Mouse (Mus musculus): ENCODE measurements around the gene Trim66. TPM values are rescaled to one million over a fixed set of nuclear protein-coding genes. Genes with fewer than 3 reads are reported as not detected.
A peak's percentile ranks its signal among the peaks of the same experiment; 100 is the strongest.

The Trim66 gene
- polyA plus RNA-seq, 1 experiment from 2014 or later = not detected

DNA sequence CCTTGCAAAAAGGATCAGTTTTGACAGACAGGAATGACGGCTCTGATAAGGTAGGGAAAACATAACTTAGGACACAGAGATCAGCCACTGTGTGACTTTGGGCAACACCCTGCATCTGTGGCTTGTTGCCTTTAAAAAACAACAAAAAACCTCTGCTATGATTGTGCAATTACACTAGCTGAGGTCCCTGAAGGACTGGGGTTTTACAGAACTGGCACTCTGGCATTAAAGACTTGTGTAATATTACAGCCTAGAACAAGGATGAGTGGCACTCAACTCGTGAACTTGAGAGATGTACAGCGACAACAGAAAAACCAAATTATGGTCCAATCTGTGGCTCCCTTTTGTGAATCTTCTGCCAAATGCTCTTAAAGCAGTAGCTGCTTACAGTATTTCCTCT, 16.8 kb upstream of the Trim66 start:
- WGBS = 79% methylated on average over 3 of the region's 3 CpGs
- Histone ChIP-seq H3K36me3 (ENCODE audit: control insufficient read depth, insufficient read depth, low read length) (peaks cover 74% of the 10 kb centered on the region), H3K4me1 (ENCODE audit: control insufficient read depth, insufficient read depth, low read length) (no peaks in the 10 kb centered on the region; the same call in 1 of the 2 replicates), H3K27ac (ENCODE audit: low read depth, low read length) (no peak overlapping the region), H3K4me3 (ENCODE audit: low read length) (no peak overlapping the region), H3K9ac (ENCODE audit: low read depth, low read length) (no peak overlapping the region), H3K4me2 (replicated peaks; ENCODE audit: low read depth, low read length) (no peak overlapping the region), H3K27me3 (ENCODE audit: control insufficient read depth, insufficient read depth, low read length) (no peaks in the 10 kb centered on the region), H3K9me3 (ENCODE audit: control insufficient read depth, low read length) (no peaks in the 10 kb centered on the region)
- no peak for ATAC-seq (ENCODE audit: low FRiP score, low TSS enrichment)

DNA sequence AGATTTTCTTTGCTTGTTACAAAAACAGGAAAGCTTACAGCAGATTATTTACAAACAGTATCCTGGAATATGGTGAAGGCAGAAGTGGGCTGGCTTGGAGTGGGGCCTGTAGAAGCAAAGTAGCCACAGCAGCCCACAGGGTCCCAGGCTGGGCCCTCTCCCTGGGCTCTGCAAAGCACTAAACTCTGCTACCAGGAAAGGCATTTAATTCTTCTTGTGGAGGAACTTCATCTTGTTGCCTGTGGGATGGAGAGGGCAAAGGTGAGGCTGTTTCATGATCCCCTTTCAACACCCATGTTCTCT, 16.5 kb upstream of the Trim66 start:
- no peak overlapping the region for H3K4me2 ChIP-seq (replicated peaks; ENCODE audit: low read depth, low read length)
- H3K4me3 ChIP-seq (ENCODE audit: low read length) = no peak overlapping the region
- H3K4me1 ChIP-seq (ENCODE audit: control insufficient read depth, insufficient read depth, low read length) = no peaks in the 10 kb centered on the region; the same call in 1 of the 2 replicates
- no peak overlapping the region for H3K9ac ChIP-seq (ENCODE audit: low read depth, low read length)
- H3K27ac ChIP-seq (ENCODE audit: low read depth, low read length) = no peak overlapping the region
- H3K36me3 ChIP-seq (ENCODE audit: control insufficient read depth, insufficient read depth, low read length) = peaks cover 74% of the 10 kb centered on the region
- H3K9me3 ChIP-seq (ENCODE audit: control insufficient read depth, low read length) = no peaks in the 10 kb centered on the region
- no peaks in the 10 kb centered on the region for H3K27me3 ChIP-seq (ENCODE audit: control insufficient read depth, insufficient read depth, low read length)
- no peak for ATAC-seq (ENCODE audit: low FRiP score, low TSS enrichment)

DNA sequence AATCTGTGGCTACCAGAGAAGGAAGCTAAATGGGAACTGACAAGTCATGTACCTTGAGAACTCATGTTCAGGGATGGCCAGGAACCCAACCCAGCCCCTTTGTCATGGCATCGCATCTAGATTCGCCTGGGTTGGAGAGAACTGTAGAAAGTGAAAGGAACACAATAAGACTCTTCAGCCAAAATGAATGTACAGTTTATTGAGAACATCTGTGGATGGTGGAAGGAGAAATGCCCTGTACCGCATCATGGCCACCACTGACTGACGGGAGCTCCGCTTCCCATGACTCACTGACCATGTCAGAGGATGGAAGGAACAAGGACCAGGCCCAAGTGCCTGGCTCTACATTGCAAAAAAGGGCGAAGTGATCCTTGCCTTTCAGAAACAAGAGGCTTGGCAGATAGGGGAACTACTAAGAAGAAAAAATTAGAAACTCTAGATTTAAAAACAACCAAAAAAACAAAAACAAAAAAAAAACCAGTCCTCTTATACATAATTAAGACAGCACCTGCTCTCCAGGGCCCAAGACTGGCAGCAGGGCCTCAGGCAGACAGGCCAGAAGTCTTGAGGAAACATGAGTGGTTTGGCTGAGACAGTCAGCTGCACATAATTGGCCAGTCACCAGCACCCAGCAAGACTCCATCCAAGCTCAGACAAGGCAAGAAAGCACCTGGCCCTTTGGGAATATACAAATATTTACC, 16.0 kb upstream of the Trim66 start:
- Histone ChIP-seq H3K27me3 (ENCODE audit: control insufficient read depth, insufficient read depth, low read length) (no peaks in the 10 kb centered on the region), H3K27ac (ENCODE audit: low read depth, low read length) (no peak overlapping the region), H3K9me3 (ENCODE audit: control insufficient read depth, low read length) (no peaks in the 10 kb centered on the region), H3K4me3 (ENCODE audit: low read length) (no peak overlapping the region), H3K36me3 (ENCODE audit: control insufficient read depth, insufficient read depth, low read length) (peaks cover 74% of the 10 kb centered on the region), H3K4me1 (ENCODE audit: control insufficient read depth, insufficient read depth, low read length) (no peaks in the 10 kb centered on the region; the same call in 1 of the 2 replicates), H3K4me2 (replicated peaks; ENCODE audit: low read depth, low read length) (no peak overlapping the region), H3K9ac (ENCODE audit: low read depth, low read length) (no peak overlapping the region)
- no peak for ATAC-seq (ENCODE audit: low FRiP score, low TSS enrichment)
- WGBS = 75% methylated on average over 6 of the region's 6 CpGs

DNA sequence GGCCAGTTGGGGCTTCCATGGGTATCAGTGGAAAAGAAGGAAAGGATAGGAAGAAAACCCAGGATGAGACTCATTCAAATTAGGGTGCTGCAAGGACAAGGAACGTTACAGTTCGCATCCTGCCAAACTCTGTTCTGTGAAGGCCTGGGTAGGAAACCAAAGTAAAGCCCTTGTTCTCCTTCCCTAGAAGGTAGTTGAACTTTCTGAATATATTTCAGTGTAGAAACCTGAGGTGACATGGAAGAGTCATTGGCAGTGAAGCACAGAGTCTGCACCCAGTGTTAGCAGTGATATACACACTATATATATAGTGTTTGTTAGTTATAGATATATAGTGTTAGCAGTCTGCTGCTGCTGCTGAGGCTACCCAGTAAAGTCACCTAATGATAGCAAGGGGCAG, 15.4 kb upstream of the Trim66 start:
- no peak overlapping the region for H3K4me3 ChIP-seq (ENCODE audit: low read length)
- H3K27ac ChIP-seq (ENCODE audit: low read depth, low read length) = no peak overlapping the region
- 59% methylated on average over 2 of the region's 2 CpGs for WGBS
- H3K9ac ChIP-seq (ENCODE audit: low read depth, low read length) = no peak overlapping the region
- H3K27me3 ChIP-seq (ENCODE audit: control insufficient read depth, insufficient read depth, low read length) = no peaks in the 10 kb centered on the region
- no peaks in the 10 kb centered on the region for H3K9me3 ChIP-seq (ENCODE audit: control insufficient read depth, low read length)
- H3K4me1 ChIP-seq (ENCODE audit: control insufficient read depth, insufficient read depth, low read length) = no peaks in the 10 kb centered on the region; the same call in 1 of the 2 replicates
- no peak overlapping the region for H3K4me2 ChIP-seq (replicated peaks; ENCODE audit: low read depth, low read length)
- ATAC-seq (ENCODE audit: low FRiP score, low TSS enrichment) = no peak
- peaks cover 74% of the 10 kb centered on the region for H3K36me3 ChIP-seq (ENCODE audit: control insufficient read depth, insufficient read depth, low read length)

DNA sequence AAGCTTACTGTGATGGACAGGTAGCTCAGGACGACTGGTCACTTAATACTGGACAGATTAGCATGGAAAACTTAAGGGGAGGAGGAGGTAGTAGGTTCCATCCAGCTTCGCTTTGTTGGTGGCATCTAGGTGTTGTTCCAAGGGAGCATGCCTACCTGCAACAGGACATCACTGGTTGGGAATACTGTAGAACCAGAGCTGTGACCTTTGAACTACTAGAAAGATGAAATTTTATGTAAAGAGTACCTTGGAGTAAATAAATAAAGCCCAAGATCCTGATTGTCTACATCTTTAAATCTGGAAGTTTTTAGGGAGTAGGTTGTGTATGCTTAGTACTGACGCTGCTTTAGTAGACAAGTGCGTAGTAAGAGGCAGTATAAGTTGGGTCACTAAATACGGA, 14.2 kb upstream of the Trim66 start:
- H3K36me3 ChIP-seq (ENCODE audit: control insufficient read depth, insufficient read depth, low read length) = peaks cover 66% of the 10 kb centered on the region

DNA sequence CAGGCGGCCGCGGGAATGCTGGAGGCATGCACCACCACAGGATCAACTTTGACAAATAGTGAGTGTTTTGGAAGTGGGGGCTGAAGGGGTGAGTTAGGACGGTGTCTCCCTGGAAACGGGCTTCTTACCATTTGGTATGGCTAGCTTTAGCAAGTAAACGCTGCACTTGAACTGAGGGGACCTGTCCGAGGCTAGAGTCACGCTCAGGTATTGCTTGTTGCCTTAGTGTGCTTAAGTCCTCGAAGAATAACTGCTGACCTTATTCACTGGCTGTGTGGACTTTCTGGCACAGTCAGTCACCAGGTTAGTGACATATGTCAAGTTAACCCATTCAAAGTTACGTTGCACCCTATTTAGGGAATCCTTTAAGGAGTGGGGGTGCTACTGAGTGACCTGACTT, 12.0 kb upstream of the Trim66 start:
- peak overlapping the region; percentile 93 for H3K9ac ChIP-seq (ENCODE audit: low read depth, low read length)
- peaks cover 50% of the 10 kb centered on the region for H3K36me3 ChIP-seq (ENCODE audit: control insufficient read depth, insufficient read depth, low read length)
- H3K27me3 ChIP-seq (ENCODE audit: control insufficient read depth, insufficient read depth, low read length) = no peaks in the 10 kb centered on the region
- H3K4me1 ChIP-seq (ENCODE audit: control insufficient read depth, insufficient read depth, low read length) = peaks cover 5% of the 10 kb centered on the region; the same call in 1 of the 2 replicates
- peak overlapping the region; percentile 77 for H3K4me2 ChIP-seq (replicated peaks; ENCODE audit: low read depth, low read length)
- peak overlapping the region; percentile 85 for H3K27ac ChIP-seq (ENCODE audit: low read depth, low read length)
- H3K9me3 ChIP-seq (ENCODE audit: control insufficient read depth, low read length) = no peaks in the 10 kb centered on the region
- 2% methylated on average over 10 of the region's 10 CpGs for WGBS
- no peak for ATAC-seq (ENCODE audit: low FRiP score, low TSS enrichment)
- peak overlapping the region; percentile 69 for H3K4me3 ChIP-seq (ENCODE audit: low read length)

More for the DNA sequence above, 14.2 kb upstream of the Trim66 start:
- no peaks in the 10 kb centered on the region for H3K27me3 ChIP-seq (ENCODE audit: control insufficient read depth, insufficient read depth, low read length)
- H3K4me2 ChIP-seq (replicated peaks; ENCODE audit: low read depth, low read length) = no peak overlapping the region
- no peak for ATAC-seq (ENCODE audit: low FRiP score, low TSS enrichment)
- no peak overlapping the region for H3K27ac ChIP-seq (ENCODE audit: low read depth, low read length)
- 80% methylated on average over 5 of the region's 5 CpGs for WGBS
- no peak overlapping the region for H3K4me3 ChIP-seq (ENCODE audit: low read length)
- no peaks in the 10 kb centered on the region for H3K9me3 ChIP-seq (ENCODE audit: control insufficient read depth, low read length)
- peaks cover 5% of the 10 kb centered on the region; the same call in 1 of the 2 replicates for H3K4me1 ChIP-seq (ENCODE audit: control insufficient read depth, insufficient read depth, low read length)
- no peak overlapping the region; the same call in 1 of the 2 replicates for H3K9ac ChIP-seq (ENCODE audit: low read depth, low read length)

DNA sequence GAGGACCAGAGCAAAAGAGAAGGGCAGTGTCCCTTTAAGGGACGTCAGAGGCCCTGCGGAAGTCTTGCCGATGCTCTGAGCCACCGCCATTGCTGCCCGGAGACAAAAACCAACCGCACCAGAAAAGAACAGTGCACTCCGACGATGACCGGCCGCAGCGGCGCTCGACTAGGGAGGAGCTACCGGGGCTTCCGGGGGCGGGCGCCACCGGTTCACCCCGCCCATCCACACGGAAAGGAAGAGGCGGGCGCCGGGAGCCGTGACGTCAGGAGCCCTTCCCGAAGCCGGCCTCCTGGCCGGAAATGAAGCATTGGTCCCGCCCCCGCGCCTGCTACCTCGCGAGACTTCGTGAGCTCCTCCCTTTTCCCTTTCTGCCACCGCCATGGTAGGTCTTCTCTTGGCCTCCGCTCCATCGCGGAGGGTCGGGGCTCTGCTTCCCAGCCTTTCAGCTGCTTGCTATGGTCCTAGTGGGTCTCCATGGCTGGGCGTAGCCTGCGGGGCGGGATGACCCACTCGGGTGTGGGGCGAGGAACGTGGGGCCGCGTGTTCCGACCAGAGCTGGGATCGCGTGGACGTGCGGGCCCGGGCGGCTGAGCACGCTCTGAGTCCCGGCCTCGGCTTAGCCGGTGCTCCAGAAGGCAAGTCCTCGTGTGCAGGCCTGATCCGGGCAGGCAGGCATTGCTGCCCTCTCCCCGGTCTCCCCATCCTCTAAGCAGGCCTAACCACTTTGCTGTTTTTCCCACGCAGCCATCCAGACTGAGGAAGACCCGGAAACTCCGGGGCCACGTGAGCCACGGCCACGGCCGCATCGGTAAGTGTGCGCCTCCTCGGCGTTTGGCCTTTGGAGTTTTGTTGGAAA, 11.1 kb upstream of the Trim66 start, which contains the start of gene Rpl27a:
Gene Rpl27a, plus strand, starts transcription at position 310 of the 859 bp plus-strand sequence.
- Histone ChIP-seq H3K27ac (ENCODE audit: low read depth, low read length) (peak within 1 kb of the TSS; percentile 97), H3K4me2 (replicated peaks; ENCODE audit: low read depth, low read length) (peak within 1 kb of the TSS; percentile 77), H3K36me3 (ENCODE audit: control insufficient read depth, insufficient read depth, low read length) (peaks cover 41% of the 10 kb centered on the region), H3K27me3 (ENCODE audit: control insufficient read depth, insufficient read depth, low read length) (no peaks in the 10 kb centered on the region), H3K4me3 (ENCODE audit: low read length) (peak within 1 kb of the TSS; percentile 69), H3K4me1 (ENCODE audit: control insufficient read depth, insufficient read depth, low read length) (peaks cover 5% of the 10 kb centered on the region; the same call in 1 of the 2 replicates), H3K9ac (ENCODE audit: low read depth, low read length) (peak within 1 kb of the TSS; percentile 93), H3K9me3 (ENCODE audit: control insufficient read depth, low read length) (no peaks in the 10 kb centered on the region)
- WGBS = under 1% methylated on average over 72 of the region's 72 CpGs
- ATAC-seq (ENCODE audit: low FRiP score, low TSS enrichment) = peak; percentile 97

DNA sequence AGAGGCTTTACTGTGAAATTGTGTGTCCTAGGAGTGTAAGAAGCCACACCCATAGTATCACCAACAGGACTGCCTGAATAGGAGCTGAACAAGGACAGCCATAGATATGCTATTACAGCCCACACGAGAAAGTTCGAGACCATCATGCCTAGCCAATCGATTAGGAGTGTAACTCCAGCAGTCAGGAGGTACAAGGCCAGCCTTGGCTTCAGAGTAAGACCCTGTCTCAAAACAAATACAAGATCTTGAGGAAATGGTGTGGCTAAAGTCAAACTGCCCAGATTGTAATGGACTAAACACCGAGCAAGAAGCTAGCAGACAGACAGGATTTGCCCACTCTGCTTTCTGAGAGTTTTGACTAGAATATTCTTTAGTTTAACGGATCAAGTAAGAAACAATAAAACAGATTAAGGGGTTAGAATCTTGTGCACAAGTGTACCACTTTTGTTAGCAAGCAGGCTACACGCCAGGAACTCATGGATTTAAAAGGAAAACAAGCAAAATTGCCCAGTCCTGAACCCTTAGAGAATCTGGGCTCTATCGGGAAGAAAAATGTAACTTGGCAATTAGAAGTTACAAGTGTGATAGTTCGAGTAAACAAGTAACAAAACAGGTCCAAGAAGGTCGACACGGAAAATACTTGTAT, 10.2 kb upstream of the Trim66 start:
- no peak for ATAC-seq (ENCODE audit: low FRiP score, low TSS enrichment)
- Histone ChIP-seq H3K27me3 (ENCODE audit: control insufficient read depth, insufficient read depth, low read length) (no peaks in the 10 kb centered on the region), H3K4me3 (ENCODE audit: low read length) (peak overlapping the region; percentile 69), H3K9ac (ENCODE audit: low read depth, low read length) (peak overlapping the region; percentile 74), H3K4me2 (replicated peaks; ENCODE audit: low read depth, low read length) (peak overlapping the region; percentile 73), H3K27ac (ENCODE audit: low read depth, low read length) (peak overlapping the region; percentile 97), H3K36me3 (ENCODE audit: control insufficient read depth, insufficient read depth, low read length) (peaks cover 32% of the 10 kb centered on the region), H3K9me3 (ENCODE audit: control insufficient read depth, low read length) (no peaks in the 10 kb centered on the region), H3K4me1 (ENCODE audit: control insufficient read depth, insufficient read depth, low read length) (peaks cover 5% of the 10 kb centered on the region; the same call in 1 of the 2 replicates)
- 16% methylated on average over 10 of the region's 10 CpGs for WGBS

Data from kidney, embryonic 14.5 days (tissue).